Mouse (Mus musculus): ENCODE results near the gene Entpd1.
A peak's percentile ranks its signal among the peaks of the same experiment; 100 is the strongest.

Gene Entpd1

DNA sequence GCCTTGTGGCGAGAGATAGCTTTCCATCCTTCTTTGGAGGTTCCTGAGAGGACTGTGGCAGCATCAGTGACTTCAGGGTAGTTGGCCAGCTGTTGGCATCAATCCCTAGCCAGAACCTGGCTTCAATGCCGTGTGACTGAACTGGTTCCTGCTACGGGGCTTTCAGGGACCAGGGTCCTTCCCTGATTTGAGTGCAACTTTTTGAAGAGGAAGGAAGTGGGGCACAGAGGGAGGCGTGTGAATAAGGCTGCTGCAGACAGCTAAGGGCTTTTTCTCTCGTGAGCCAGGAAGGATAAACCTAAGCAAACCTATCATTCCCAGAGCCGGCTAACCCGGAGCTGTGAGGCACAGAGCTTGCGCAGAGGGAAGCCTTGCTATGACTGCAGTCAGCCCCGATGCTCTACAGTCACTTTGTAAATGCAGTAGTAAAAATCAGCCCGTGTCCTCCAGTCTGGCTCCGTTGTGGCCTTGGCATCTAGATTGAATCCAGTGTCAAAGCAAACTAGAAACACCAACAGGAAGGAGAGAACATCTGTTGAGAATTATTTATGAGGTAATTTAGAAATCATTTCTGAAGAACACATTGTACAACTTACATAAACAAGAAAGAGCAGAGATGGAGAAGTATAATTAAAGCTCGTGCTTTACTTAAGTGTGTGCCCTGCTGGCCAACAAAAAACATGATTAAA lies 116.7 kb downstream of the Entpd1 start:
- DNase-seq, result no peak

DNA sequence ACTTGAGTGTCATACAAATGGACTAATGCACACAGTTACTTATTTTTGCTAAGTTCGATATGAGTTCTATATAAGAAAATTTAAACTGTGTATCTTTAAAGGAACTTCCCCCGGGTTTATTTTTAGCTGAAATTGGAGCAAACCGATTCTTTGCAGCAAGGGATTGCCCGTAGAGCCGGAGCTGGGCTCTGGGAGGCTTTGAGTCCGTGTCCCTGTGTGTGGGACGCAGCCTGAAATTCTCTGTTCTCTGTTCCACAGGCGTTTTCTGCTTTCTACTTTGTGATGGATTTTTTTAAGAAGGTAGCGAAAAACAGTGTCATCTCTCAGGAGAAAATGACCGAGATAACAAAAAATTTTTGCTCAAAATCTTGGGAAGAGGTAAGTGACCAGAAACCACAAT lies 121.2 kb downstream of the Entpd1 start:
- DNase-seq, result no peak

- DNase-seq, result no peak
These were observed 121.7 kb downstream of the Entpd1 start for GRCm38 (mm10) chr19:40733849-40734248.

- DNase-seq, result peak; percentile 82 to 84
These were observed 124.7 kb downstream of the Entpd1 start for GRCm38 (mm10) chr19:40736680-40737512.

DNA sequence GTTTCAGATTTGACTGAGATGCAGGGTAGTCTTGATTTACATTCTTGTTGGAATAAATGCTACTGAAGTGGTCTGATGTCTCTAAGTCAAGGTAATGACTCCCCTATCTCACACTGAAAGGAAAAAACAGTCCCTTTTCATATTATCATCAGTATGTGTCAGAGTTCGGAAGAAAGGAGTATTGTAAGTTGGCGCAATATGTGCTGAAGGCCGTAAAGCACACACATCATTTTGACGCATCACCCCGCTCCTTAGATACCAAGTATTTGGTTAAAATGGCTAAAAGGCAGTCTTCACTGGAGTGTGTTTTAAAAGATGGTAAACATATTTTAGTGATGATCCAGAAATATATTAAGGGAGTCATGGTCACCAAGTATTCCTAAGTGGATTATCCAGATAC lies 125.4 kb downstream of the Entpd1 start:
- no peak for DNase-seq

DNA sequence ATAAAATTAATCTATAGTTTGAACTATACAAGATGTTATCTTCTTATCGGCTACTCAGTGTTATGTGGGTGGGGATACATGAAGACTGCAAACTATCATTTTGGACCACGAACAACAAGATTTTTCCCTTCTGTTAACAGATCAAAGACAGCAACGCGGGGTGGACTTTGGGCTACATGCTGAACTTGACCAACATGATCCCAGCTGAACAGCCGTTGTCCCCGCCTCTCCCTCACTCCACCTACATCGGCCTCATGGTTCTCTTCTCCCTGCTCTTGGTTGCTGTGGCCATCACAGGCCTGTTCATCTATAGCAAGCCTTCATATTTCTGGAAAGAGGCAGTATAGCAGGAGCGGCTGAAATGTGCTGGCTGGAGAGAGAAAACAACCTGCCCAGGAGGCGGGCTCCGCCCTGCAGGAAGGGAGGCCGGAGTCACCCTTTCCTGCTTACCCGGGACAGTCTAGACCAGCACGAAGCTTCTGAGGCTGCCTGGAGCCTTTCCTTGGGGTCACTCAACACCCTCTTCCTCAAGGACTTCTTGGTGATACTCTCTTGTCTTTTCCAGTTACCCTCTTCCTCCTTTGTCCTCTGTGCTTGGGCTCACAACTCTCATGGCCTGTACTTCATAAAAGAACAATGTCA lies 126.6 kb downstream of the Entpd1 start:
- DNase-seq, result no peak

- peak; percentile 68 to 77 for DNase-seq
These were observed 134.4 kb downstream of the Entpd1 start for GRCm38 (mm10) chr19:40746603-40747002.

- DNase-seq, result peak in 1 of 2 experiments; percentile 34
These were observed 136.4 kb downstream of the Entpd1 start, which contains the start of gene Cc2d2b for GRCm38 (mm10) chr19:40748559-40748958. Gene Cc2d2b (plus strand): TSS chr19:40748753.

GRCm38 (mm10) chr19:40754311-40754710 lies 142.1 kb downstream of the Entpd1 start:
- DNase-seq, result peak; percentile 29 to 66

DNA sequence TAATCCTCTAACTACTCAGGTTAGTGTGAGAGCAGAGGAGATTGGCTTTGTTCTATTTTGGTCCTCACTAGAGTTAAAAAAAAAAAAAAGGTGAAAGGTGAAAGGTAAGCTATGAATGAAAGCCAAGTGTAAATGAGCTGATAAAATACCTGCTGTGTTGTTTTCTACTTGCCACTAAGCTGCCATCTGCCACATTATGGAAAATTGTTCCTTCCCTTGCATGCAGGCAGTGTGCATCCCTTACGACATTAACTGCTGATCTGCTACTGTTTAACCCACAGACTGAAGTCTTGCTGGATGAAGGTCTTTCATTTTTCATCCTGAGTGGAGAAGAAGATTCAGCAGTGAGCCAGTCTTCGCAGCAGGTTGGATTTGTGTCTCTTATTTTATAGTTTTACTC lies 147.9 kb downstream of the Entpd1 start:
- peak; percentile 28 to 68 for DNase-seq

GRCm38 (mm10) chr19:40762023-40762759 lies 150.0 kb downstream of the Entpd1 start:
- no peak for DNase-seq

DNA sequence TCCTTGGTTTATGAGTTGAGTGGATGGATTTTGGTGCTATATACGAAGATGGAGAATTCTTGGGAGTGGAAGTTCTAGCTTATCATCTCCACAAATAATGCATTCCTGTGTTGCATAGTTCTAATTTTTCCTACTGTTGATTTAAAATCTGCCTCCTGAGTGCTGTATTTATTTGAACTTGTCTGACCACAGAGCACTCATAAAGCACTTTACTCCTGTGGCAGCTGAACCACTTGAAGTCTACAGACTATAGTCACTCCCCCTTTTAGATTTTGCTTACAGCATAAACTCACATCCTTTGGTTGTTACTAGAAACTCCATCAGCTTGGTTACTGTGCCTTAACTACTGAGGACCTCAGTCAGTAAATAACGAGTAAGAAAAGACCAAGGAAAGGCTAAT lies 155.0 kb downstream of the Entpd1 start:
- DNase-seq, result no peak

DNA sequence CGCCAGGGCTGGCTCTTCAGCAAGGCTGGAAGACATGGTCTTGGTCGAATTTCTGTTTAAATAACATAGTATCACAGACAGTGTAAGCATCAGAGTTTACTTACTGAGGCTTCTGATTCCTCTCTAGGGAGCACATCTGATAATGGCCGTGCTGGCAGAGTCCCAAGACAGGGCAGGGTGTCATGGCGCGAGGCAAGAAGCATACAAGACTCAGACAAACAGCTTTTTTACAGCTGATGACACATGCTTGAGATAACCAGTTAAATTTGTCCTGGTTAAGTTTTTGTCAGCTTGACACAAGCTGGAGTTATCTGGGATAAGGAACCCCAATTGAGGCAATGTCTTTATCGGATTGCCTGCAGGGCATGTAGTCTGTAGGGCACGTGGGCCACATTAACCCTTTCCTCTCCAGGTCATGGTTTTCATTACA lies 157.2 kb downstream of the Entpd1 start:
- no peak for DNase-seq

- DNase-seq, result no peak
These were observed 176.0 kb downstream of the Entpd1 start for GRCm38 (mm10) chr19:40788004-40788714.

- peak; percentile 33 to 42 for DNase-seq
These were observed 176.5 kb downstream of the Entpd1 start for GRCm38 (mm10) chr19:40788715-40789084.

Measured in cerebellum, postnatal 14 days (tissue).